Mouse (Mus musculus): ENCODE data around the gene 2410131K14Rik.

DNA sequence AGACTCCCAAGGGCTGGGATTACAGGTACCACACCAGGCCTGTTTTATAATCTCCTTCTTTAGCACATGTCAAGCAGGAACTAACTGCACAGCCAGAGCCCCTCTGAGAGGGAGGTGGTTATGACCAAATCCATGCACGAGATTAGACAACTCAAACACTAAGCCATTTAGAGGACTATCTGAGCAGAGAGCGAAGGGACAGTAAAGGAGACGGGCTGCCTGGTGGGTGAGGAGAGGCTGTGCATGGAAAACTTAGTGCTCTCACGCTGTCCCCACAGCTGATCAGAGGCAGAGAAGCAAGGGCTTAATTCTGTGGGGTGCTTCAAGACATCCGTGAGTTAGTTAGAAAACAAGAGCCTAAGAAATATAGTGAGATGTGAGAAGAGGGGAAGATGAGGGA is 31.0 kb upstream of the 2410131K14Rik start:
- TF ChIP-seq POLR2A (IDR thresholded peaks at IDR 0.05; ENCODE audit: borderline replicate concordance, insufficient read depth, low read length) (no peak), CTCF (IDR thresholded peaks at IDR 0.05; ENCODE audit: borderline replicate concordance, insufficient read depth, low read depth, low read length) (no peak)

Measured in cerebellum, adult 2 months (tissue).